Mouse (Mus musculus): ENCODE data around the gene Olfm4. TPM values are rescaled to one million over a fixed set of nuclear protein-coding genes. Genes with fewer than 3 reads are reported as not detected.

Gene Olfm4
- polyA plus RNA-seq, 1 experiment = 3.3 TPM

DNA sequence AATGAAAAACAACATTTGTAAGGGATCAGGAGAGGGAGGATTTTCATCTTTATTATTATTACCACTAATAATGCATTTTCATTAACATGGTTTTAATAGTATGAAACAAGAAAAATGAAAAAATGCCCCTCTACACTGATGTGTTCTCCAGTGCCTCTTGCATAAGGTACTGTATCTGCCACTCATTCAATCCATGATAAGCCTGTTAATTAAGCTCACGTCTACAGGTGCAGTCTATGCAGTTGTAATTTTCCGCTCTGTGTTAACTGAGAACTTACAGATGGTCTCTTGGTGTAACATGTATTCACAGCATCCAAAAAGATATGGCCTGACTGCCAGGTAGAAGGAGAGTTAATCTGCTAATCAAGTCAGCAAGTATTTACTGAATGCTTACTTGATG lies 22.3 kb upstream of the Olfm4 start:
- Histone ChIP-seq H3K27ac (ENCODE audit: insufficient read depth, low read depth, low read length) (no peak overlapping the region), H3K36me3 (ENCODE audit: control insufficient read depth, insufficient read depth, low read length) (no peaks in the 10 kb centered on the region), H3K4me1 (ENCODE audit: control insufficient read depth, insufficient read depth, low read length) (no peaks in the 10 kb centered on the region), H3K27me3 (replicated peaks; ENCODE audit: control insufficient read depth, insufficient read depth, low read length) (no peaks in the 10 kb centered on the region), H3K4me3 (ENCODE audit: insufficient read depth, low read depth, low read length) (no peak overlapping the region)
- WGBS = 84% methylated on average over 2 of the region's 2 CpGs
- DNase-seq = no peak
- no peak for TF ChIP-seq POLR2A (IDR thresholded peaks at IDR 0.05; ENCODE audit: low read depth, low read length)

DNA sequence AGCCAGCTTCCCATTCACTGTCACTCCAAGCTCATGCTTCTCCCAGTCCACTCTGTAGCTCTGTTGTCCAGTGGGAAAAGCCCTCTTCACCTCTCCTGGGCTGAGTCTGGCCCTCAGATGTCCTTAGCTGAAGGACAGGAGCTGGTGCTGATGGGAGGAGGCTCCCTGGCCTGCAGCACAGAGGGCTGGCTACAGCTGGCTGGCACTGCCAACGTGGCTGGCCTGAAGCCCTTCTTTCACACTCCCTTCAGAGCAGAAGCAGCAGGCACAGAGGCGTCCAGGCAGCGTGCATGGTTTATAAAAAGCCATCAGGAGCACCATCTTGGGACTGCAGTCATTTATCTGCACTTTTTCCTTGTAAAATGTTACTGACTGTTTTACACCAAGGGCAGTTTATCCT lies 13.7 kb upstream of the Olfm4 start:
- no peaks in the 10 kb centered on the region for H3K4me1 ChIP-seq (ENCODE audit: control insufficient read depth, insufficient read depth, low read length)

DNA sequence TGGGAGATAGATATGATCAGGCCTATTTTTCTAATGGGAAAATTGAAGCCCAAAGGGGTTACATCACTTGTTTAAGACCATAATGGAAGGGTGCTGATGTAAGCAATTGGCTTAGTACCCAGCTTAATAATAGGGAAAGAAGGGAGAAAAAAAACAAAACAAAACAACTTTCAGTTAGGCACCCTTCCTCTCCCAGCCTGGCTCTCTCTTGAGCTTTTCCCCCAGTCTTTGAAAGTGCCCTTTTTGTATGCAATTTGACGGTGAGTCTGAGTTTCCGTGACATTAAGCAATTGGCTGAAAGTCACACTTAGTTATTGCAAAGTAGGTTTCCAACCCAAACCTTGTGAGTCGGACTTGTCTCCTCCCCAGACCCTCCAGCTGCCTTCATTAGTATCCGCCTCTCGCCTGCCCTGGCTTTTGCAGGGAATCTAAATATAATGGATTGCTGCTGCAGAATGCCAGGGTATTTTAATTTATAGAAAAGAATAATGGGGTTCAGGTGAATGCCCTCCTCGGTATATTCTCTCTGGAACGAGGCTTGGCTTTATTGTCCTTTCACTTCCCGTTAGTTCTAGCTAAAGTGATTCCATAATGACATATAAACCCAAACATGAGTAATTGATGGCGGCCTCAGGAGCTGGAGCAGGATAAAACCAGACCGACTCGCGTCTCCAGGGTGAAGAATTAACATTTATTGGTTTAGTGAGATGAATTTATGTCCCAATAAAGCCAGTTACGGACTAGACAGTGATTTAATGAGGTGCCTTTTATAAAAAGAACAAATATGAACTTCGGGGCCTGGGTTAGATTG lies 12.7 kb upstream of the Olfm4 start:
- H3K4me1 ChIP-seq (ENCODE audit: control insufficient read depth, insufficient read depth, low read length) = no peaks in the 10 kb centered on the region
- H3K27me3 ChIP-seq (replicated peaks; ENCODE audit: control insufficient read depth, insufficient read depth, low read length) = no peaks in the 10 kb centered on the region
- 67% methylated on average over 14 of the region's 14 CpGs for WGBS
- H3K36me3 ChIP-seq (ENCODE audit: control insufficient read depth, insufficient read depth, low read length) = no peaks in the 10 kb centered on the region
- no peak overlapping the region for H3K4me3 ChIP-seq (ENCODE audit: insufficient read depth, low read depth, low read length)
- no peak for TF ChIP-seq POLR2A (IDR thresholded peaks at IDR 0.05; ENCODE audit: low read depth, low read length)
- no peak for TF ChIP-seq CTCF (conservative IDR thresholded peaks at IDR 0.05; ENCODE audit: insufficient read depth, insufficient read length, low read depth, low read length)
- no peak for DNase-seq
- no peak overlapping the region for H3K27ac ChIP-seq (ENCODE audit: insufficient read depth, low read depth, low read length)

More for the DNA sequence above, 13.7 kb upstream of the Olfm4 start:
- no peak for TF ChIP-seq POLR2A (IDR thresholded peaks at IDR 0.05; ENCODE audit: low read depth, low read length)
- no peak for TF ChIP-seq CTCF (conservative IDR thresholded peaks at IDR 0.05; ENCODE audit: insufficient read depth, insufficient read length, low read depth, low read length)
- Histone ChIP-seq H3K27ac (ENCODE audit: insufficient read depth, low read depth, low read length) (no peak overlapping the region), H3K27me3 (replicated peaks; ENCODE audit: control insufficient read depth, insufficient read depth, low read length) (no peaks in the 10 kb centered on the region), H3K4me3 (ENCODE audit: insufficient read depth, low read depth, low read length) (no peak overlapping the region), H3K36me3 (ENCODE audit: control insufficient read depth, insufficient read depth, low read length) (no peaks in the 10 kb centered on the region)
- DNase-seq = peak; percentile 50
- 47% methylated on average over 3 of the region's 3 CpGs for WGBS

DNA sequence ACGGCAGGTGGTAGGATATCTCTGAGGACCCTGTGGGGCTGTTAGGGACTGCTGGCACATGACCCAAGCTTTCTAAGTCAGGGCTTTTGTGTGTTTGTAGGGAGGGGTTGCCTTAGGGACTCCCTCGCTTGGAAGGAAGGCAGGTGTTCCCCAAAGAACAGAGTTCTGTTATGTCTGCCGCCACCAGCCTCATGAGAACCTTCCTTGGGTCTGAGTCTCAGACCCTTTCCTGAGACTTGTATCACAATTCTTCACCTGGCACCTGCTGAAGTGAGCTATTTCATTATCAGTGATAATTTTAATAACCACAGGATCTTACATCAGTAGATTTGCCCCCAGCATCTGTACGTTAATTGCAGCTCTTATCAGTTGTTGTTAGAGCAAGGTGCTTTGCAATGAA lies 2.4 kb upstream of the Olfm4 start:
- Histone ChIP-seq H3K36me3 (ENCODE audit: control insufficient read depth, insufficient read depth, low read length) (no peaks in the 10 kb centered on the region), H3K27me3 (replicated peaks; ENCODE audit: control insufficient read depth, insufficient read depth, low read length) (no peaks in the 10 kb centered on the region), H3K4me3 (ENCODE audit: insufficient read depth, low read depth, low read length) (no peak overlapping the region), H3K4me1 (ENCODE audit: control insufficient read depth, insufficient read depth, low read length) (no peaks in the 10 kb centered on the region), H3K27ac (ENCODE audit: insufficient read depth, low read depth, low read length) (no peak overlapping the region)
- TF ChIP-seq POLR2A (IDR thresholded peaks at IDR 0.05; ENCODE audit: low read depth, low read length) (no peak), CTCF (conservative IDR thresholded peaks at IDR 0.05; ENCODE audit: insufficient read depth, insufficient read length, low read depth, low read length) (no peak)
- no peak for DNase-seq
- WGBS = 92% methylated on average over 4 of the region's 4 CpGs

DNA sequence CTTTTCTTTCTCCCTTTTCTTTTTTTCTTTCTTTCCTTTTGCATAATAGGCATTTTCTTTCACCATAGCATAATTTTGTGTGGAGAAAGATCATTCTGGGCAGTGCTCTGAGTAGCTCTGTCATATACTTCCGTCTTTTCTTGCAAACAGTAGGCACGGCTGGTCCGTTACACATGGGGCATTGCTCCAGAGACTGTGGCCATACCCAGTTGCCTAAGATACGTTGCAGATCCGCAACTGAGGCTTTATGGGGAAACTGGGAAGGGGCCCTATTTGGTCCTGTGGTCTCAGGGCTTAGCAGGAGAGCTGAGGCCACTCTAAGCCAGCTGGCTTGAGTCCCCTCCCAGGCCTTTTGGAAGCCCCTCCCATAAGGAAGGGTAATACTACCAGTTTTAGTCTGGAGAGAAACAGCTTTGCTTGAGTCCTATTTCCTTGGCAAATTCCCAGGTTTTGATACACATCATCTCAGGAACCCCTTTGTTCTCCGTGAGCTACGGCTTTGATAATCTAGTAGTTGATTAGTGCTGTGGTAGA lies 1.3 kb downstream of the Olfm4 start:
- H3K4me1 ChIP-seq (ENCODE audit: control insufficient read depth, insufficient read depth, low read length) = no peaks in the 10 kb centered on the region
- no peaks in the 10 kb centered on the region for H3K36me3 ChIP-seq (ENCODE audit: control insufficient read depth, insufficient read depth, low read length)
- TF ChIP-seq POLR2A (IDR thresholded peaks at IDR 0.05; ENCODE audit: low read depth, low read length) (no peak), CTCF (conservative IDR thresholded peaks at IDR 0.05; ENCODE audit: insufficient read depth, insufficient read length, low read depth, low read length) (no peak)
- WGBS = 86% methylated on average over 7 of the region's 7 CpGs
- no peak for DNase-seq
- no peak overlapping the region for H3K4me3 ChIP-seq (ENCODE audit: insufficient read depth, low read depth, low read length)
- H3K27ac ChIP-seq (ENCODE audit: insufficient read depth, low read depth, low read length) = no peak overlapping the region
- no peaks in the 10 kb centered on the region for H3K27me3 ChIP-seq (replicated peaks; ENCODE audit: control insufficient read depth, insufficient read depth, low read length)

DNA sequence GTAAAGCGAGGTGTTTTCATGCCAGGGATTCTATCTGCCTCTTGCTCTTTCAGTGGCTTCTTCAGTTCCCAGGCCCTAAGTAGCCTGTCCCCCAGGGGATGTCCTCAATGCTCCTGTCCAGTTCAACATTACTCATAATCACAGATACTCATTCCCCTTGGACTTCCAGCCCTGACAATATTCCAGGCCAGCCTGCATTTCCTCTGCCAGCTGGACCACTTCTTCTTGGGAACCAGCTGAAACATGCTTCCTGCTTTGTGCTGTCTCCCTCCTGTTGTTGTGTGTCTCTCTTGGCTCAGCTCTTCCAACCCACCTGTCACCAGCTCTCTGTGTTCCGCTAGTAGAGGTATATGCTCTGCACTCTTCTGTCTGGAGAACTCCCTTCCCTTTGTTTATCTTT lies 1.8 kb downstream of the Olfm4 start:
- TF ChIP-seq CTCF (conservative IDR thresholded peaks at IDR 0.05; ENCODE audit: insufficient read depth, insufficient read length, low read depth, low read length) = no peak
- TF ChIP-seq POLR2A (IDR thresholded peaks at IDR 0.05; ENCODE audit: low read depth, low read length) = no peak
- no peak overlapping the region for H3K27ac ChIP-seq (ENCODE audit: insufficient read depth, low read depth, low read length)
- no peaks in the 10 kb centered on the region for H3K27me3 ChIP-seq (replicated peaks; ENCODE audit: control insufficient read depth, insufficient read depth, low read length)
- DNase-seq = no peak
- H3K4me3 ChIP-seq (ENCODE audit: insufficient read depth, low read depth, low read length) = no peak overlapping the region
- no peaks in the 10 kb centered on the region; the same call in 1 of the 2 replicates for H3K4me1 ChIP-seq (ENCODE audit: control insufficient read depth, insufficient read depth, low read length)
- WGBS = 90% methylated on average over 2 of the region's 2 CpGs
- H3K36me3 ChIP-seq (ENCODE audit: control insufficient read depth, insufficient read depth, low read length) = no peaks in the 10 kb centered on the region

DNA sequence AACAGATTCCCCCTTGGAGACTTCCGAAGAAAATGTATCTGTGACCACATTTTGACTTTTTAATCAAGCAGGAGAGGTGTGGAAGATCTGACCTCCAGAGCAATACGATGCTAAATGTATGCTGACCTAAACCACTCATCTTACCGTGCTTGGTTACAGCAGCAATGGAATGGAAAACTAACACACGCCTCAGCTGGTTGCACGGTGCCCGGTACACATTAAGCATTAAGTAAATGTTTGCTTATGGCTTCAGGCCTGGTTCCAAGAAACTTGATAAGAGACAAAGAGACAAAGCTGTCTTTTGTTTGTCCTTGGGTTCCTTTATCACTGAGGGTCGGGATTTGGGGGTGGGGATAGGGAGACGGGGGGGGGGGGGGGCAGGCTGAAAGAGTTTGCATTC lies 3.0 kb downstream of the Olfm4 start:
- H3K27ac ChIP-seq (ENCODE audit: insufficient read depth, low read depth, low read length) = no peak overlapping the region
- H3K4me1 ChIP-seq (ENCODE audit: control insufficient read depth, insufficient read depth, low read length) = no peaks in the 10 kb centered on the region; the same call in 1 of the 2 replicates
- TF ChIP-seq CTCF (conservative IDR thresholded peaks at IDR 0.05; ENCODE audit: insufficient read depth, insufficient read length, low read depth, low read length) = no peak
- no peak for TF ChIP-seq POLR2A (IDR thresholded peaks at IDR 0.05; ENCODE audit: low read depth, low read length)
- WGBS = 42% methylated on average over 8 of the region's 8 CpGs
- no peaks in the 10 kb centered on the region for H3K36me3 ChIP-seq (ENCODE audit: control insufficient read depth, insufficient read depth, low read length)
- H3K4me3 ChIP-seq (ENCODE audit: insufficient read depth, low read depth, low read length) = no peak overlapping the region
- no peak for DNase-seq
- no peaks in the 10 kb centered on the region for H3K27me3 ChIP-seq (replicated peaks; ENCODE audit: control insufficient read depth, insufficient read depth, low read length)

All from kidney, adult 2 months (tissue).